Mouse (Mus musculus) olfactory bulb, adult 2 months (tissue): ENCODE results near the gene Ttc19.

Experiments used
- CTCF ChIP-seq: fragments of 200-500 bp; IDR thresholded peaks from 2 replicates; pipeline ENCODE4 v1.5.1; 2012; ENCODE audit warnings: low read depth, mild to moderate bottlenecking, low read length, moderate library complexity; ENCODE audit not compliant: insufficient read depth
- POLR2A ChIP-seq: fragments of 200-500 bp; IDR thresholded peaks from 2 replicates; pipeline ENCODE4 v1.6.1; 2012; ENCODE audit warnings: mild to moderate bottlenecking, low read depth, low read length, moderate library complexity; ENCODE audit not compliant: insufficient read depth

DNA sequence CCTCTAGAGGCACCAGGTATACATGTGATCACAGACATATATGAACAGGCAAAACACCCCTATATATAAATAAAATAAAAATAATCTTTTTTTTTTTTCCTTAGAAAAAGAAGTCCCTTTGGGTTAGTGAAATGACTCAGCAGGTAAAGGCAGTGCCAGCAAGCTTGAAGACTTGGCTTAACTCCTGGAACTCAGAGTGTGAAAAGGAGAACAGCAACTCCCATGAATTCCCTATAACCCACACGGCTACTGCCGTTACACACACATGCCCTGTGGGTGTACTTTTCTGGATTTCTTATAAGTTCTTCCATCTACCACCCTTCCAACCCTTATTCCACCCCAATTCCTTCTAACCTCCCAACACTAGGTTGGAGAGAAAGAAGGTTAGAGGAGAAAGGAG lies 24.6 kb downstream of the Ttc19 start:
- TF ChIP-seq CTCF (no peak), POLR2A (no peak)
